Mouse (Mus musculus): Measurements from ENCODE around the gene Ncln.

DNA sequence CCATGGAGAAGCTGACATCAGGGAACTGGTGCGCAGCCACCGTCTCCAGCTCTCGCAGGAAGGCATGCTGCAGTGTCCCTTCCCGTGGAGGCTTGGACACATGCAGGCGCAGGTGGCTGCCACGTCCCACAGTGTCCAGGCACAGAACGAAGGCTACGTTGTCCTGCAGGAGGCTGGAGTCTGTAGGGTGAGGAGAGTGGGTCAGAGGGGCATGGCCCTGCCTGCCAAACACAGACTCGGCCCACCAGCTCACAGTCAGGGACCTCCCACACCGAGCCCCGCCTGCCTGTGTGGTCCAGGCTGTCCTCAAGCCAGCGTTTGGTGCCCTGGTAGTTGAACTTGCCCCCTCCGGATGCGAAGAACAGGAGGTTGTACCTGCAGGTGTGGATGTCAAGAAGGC is 6.3 kb downstream of the Ncln start:
- TF ChIP-seq FLI1 (IDR thresholded peaks at IDR 0.05; ENCODE audit: low read length), result no peak
- no peak for TF ChIP-seq GATA1 (IDR thresholded peaks at IDR 0.05; ENCODE audit: borderline replicate concordance, low read length)

All from megakaryocyte, embryonic 14.5 days (primary cell).